26 mouse cellular contexts compared by ENCODE assay signal in genomic region chr12:77054211-77054610, GRCm38 (mm10).
"Had no signal": no experiment of that assay in that cellular context is flagged by ENCODE, and none has a peak within 500 bp of the region (broad histone marks: within the 10 kb centered on the region; RNA-seq: fewer than 3 reads in every experiment).

No protein-coding gene starts in this region.

- H3K9me3 ChIP-seq: kidney, embryonic 15.5 days; limb, embryonic 12.5 days; limb, embryonic 15.5 days; megakaryocyte, embryonic 14.5 days; midbrain, embryonic 10.5 days; neural tube, embryonic 12.5 days; neural tube, embryonic 15.5 days; stomach, embryonic 15.5 days had no signal

- H3K27ac ChIP-seq: kidney, embryonic 15.5 days; left cerebral cortex, adult 2 months; limb, embryonic 12.5 days; limb, embryonic 15.5 days; liver, embryonic 14.5 days; midbrain, embryonic 10.5 days; neural tube, embryonic 12.5 days; neural tube, embryonic 15.5 days; stomach, embryonic 15.5 days had no signal

- H3K9ac ChIP-seq: kidney, embryonic 15.5 days; limb, embryonic 12.5 days; limb, embryonic 15.5 days; liver, embryonic 14.5 days; liver, postnatal 0 days; lung, embryonic 14.5 days; neural tube, embryonic 12.5 days; neural tube, embryonic 15.5 days; stomach, embryonic 15.5 days had no signal

- DNase-seq: kidney, adult 11 months; kidney, adult 8-10 months; kidney, postnatal 10 days; kidney, postnatal 36 days; layer of hippocampus, postnatal 36 days; left cerebral cortex, postnatal 4 days; liver, postnatal 0 days; lung, embryonic 14.5 days; lung, postnatal 36 days; midbrain, embryonic 14.5 days; right cerebral cortex, adult 18-20 months; right cerebral cortex, postnatal 14 days; spleen, adult 18-20 months; thymus, postnatal 25 days had no signal

- H3K4me2 ChIP-seq: kidney, embryonic 15.5 days; limb, embryonic 12.5 days; limb, embryonic 15.5 days; liver, embryonic 11.5 days; lung, embryonic 14.5 days; neural tube, embryonic 12.5 days; neural tube, embryonic 15.5 days; stomach, embryonic 15.5 days had no signal

- ATAC-seq: liver, postnatal 0 days; lung, postnatal 0 days had no signal

- H3K36me3 ChIP-seq: kidney, embryonic 15.5 days; limb, embryonic 12.5 days; limb, embryonic 15.5 days; midbrain, embryonic 10.5 days; neural tube, embryonic 12.5 days; neural tube, embryonic 15.5 days; stomach, embryonic 15.5 days had no signal

- H3K4me1 ChIP-seq: limb, embryonic 15.5 days; neural tube, embryonic 12.5 days; neural tube, embryonic 15.5 days had no signal

- H3K4me3 ChIP-seq: kidney, embryonic 15.5 days; left cerebral cortex, adult 2 months; limb, embryonic 12.5 days; limb, embryonic 15.5 days; midbrain, embryonic 10.5 days; neural tube, embryonic 12.5 days; neural tube, embryonic 15.5 days; stomach, embryonic 15.5 days had no signal

- H3K27me3 ChIP-seq: limb, embryonic 15.5 days; megakaryocyte, embryonic 14.5 days; neural tube, embryonic 12.5 days; neural tube, embryonic 15.5 days; stomach, embryonic 15.5 days had no signal
